Mouse (Mus musculus): ENCODE data around the gene Gm3159. TPM values are rescaled to one million over a fixed set of nuclear protein-coding genes. Genes with fewer than 3 reads are reported as not detected.
"Not testable (repeated sequence)": the region's sequence is repeated elsewhere in the genome, so short reads cannot be mapped to it uniquely, and the experiment has no call there.

Gene Gm3159
- total RNA-seq (2021) = not detected
- polyA plus RNA-seq (2012; rRNA removed) = not detected in 2 replicates
- long read RNA-seq = 0 reads

DNA sequence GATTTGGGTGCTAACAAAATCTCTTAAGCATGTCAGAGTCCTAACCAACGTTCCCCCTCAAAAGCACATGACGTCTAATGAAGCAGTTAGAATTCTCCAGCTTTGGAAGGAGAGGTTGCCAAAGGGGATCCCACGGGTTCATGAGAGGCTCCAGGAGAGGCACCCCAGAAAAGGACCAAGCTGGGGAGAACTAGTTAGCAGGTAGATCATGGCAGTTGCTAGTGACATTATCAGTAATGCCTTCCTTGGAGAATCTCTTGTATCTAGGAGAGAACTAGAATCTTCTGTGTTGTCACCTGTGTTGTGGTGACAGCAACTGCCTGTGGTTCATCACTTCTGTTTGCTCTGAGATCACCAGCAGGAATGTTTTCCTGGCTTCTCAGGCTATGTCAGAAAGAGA is at the start of gene Gm3159:
Gene Gm3159 (plus strand): TSS at position 301 of the 400 bp plus-strand sequence.
- H3K9ac ChIP-seq (ENCODE audit: low read depth, low read length); H3K4me1 ChIP-seq (ENCODE audit: control insufficient read depth, insufficient read depth, low read length); DNase-seq; H3K27ac ChIP-seq; H3K79me2 ChIP-seq (replicated peaks; ENCODE audit: control insufficient read depth, insufficient read depth, low read length); H3K27me3 ChIP-seq (ENCODE audit: control insufficient read depth, insufficient read depth, low read length); H3K36me3 ChIP-seq (ENCODE audit: control insufficient read depth, insufficient read depth, low read length); H3K4me3 ChIP-seq; intact Hi-C loops (cut with DNase I): not testable (repeated sequence)
- WGBS = 77% methylated on average over 2 of the region's 3 CpGs

- H3K27ac ChIP-seq; H3K79me2 ChIP-seq (replicated peaks; ENCODE audit: control insufficient read depth, insufficient read depth, low read length); H3K27me3 ChIP-seq (ENCODE audit: control insufficient read depth, insufficient read depth, low read length); H3K36me3 ChIP-seq (ENCODE audit: control insufficient read depth, insufficient read depth, low read length); intact Hi-C loops (cut with DNase I); H3K4me1 ChIP-seq (ENCODE audit: control insufficient read depth, insufficient read depth, low read length); DNase-seq; H3K9ac ChIP-seq (ENCODE audit: low read depth, low read length); H3K4me3 ChIP-seq: not testable (repeated sequence)
- 74% methylated on average over 3 of the region's 3 CpGs for WGBS
These were observed 28.3 kb upstream of the Gm3159 start for GRCm38 (mm10) chr14:4368991-4369390.

DNA sequence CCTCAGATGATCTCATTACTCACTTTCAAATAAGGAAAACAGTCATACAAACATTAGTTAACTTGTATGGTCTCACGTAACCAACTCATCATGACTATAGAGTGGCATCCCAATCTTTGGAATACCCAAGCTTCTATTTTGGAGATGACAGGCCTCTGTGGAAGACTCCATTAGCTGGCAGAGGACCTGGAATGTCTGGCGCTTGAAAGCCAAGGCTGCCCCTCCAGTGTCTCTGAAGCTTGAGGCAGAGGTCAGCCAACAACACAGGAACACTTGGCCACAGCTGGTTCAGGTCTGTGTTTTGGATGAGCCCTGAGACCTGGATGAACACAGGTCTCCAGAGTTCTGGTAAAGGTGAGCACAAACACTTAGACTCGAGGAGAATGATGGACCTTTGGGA is 27.6 kb upstream of the Gm3159 start:
- DNase-seq = peak; percentile 4 to 19
- H3K79me2 ChIP-seq (replicated peaks; ENCODE audit: control insufficient read depth, insufficient read depth, low read length); H3K36me3 ChIP-seq (ENCODE audit: control insufficient read depth, insufficient read depth, low read length); H3K9ac ChIP-seq (ENCODE audit: low read depth, low read length); H3K4me1 ChIP-seq (ENCODE audit: control insufficient read depth, insufficient read depth, low read length); intact Hi-C loops (cut with DNase I); H3K4me3 ChIP-seq; H3K27me3 ChIP-seq (ENCODE audit: control insufficient read depth, insufficient read depth, low read length); H3K27ac ChIP-seq: not testable (repeated sequence)
- 53% methylated on average over 3 of the region's 3 CpGs for WGBS

GRCm38 (mm10) chr14:4377871-4378270 is 19.5 kb upstream of the Gm3159 start:
- H3K36me3 ChIP-seq (ENCODE audit: control insufficient read depth, insufficient read depth, low read length); H3K79me2 ChIP-seq (replicated peaks; ENCODE audit: control insufficient read depth, insufficient read depth, low read length); H3K4me3 ChIP-seq; H3K9ac ChIP-seq (ENCODE audit: low read depth, low read length); H3K27me3 ChIP-seq (ENCODE audit: control insufficient read depth, insufficient read depth, low read length); H3K4me1 ChIP-seq (ENCODE audit: control insufficient read depth, insufficient read depth, low read length); H3K27ac ChIP-seq; intact Hi-C loops (cut with DNase I): not testable (repeated sequence)
- DNase-seq = peak; percentile 11 to 19

DNA sequence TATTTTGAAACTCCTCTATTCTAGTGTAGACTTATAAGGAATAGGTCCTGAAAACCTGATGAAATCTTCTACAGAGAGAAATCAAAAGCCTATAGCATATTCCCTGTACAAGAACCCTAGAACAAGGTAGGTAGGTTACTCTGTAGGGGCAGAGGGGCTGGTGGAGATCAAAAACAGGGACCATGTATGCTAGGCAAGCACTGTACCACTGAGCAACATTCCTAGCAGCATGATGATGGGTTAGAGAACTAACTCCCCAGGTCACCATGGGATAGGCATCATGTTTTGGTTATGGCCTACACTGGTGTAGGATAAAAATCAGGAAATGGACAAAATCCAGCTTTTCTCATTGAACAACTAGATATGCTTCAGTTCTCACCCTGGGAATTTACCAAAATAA is 11.7 kb upstream of the Gm3159 start:
- H3K36me3 ChIP-seq (ENCODE audit: control insufficient read depth, insufficient read depth, low read length); H3K27me3 ChIP-seq (ENCODE audit: control insufficient read depth, insufficient read depth, low read length); H3K27ac ChIP-seq; H3K79me2 ChIP-seq (replicated peaks; ENCODE audit: control insufficient read depth, insufficient read depth, low read length); DNase-seq; H3K9ac ChIP-seq (ENCODE audit: low read depth, low read length); H3K4me3 ChIP-seq; H3K4me1 ChIP-seq (ENCODE audit: control insufficient read depth, insufficient read depth, low read length); intact Hi-C loops (cut with DNase I): not testable (repeated sequence)

DNA sequence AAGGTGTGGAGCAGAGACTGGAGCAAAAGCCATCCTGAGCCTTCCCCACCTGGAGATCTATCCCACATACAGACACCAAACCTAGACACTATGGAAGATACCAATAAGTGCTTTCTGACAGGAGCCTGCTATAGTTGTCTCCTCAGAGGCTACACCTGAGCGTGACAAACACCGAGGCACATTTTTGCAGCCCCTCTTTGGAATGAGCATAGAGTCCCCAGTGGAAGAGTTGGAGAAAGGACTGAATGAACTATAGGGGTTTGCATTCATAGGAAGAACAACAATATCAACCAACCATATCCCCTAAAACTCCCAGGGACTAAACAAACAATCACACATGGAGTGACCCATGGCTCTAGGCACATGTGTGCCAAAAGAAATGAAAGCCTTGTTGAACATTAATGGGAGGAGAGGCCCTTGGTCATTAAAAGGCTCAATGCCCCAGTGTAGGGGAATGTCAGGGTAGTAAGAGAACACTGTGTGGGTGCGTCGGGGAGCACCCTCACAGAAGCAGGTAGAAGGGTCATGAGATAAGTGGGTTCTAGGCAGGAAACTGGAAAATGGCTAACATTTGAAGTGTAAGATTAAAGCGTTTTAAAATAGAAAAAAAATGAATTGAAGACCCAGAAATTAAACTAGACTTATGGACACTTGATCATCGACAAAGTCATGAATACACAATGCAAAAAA is 4.3 kb upstream of the Gm3159 start:
- whole genome bisulfite sequencing = 81% methylated on average over 4 of the region's 6 CpGs
- H3K79me2 ChIP-seq (replicated peaks; ENCODE audit: control insufficient read depth, insufficient read depth, low read length); H3K9ac ChIP-seq (ENCODE audit: low read depth, low read length); H3K36me3 ChIP-seq (ENCODE audit: control insufficient read depth, insufficient read depth, low read length); H3K27ac ChIP-seq; intact Hi-C loops (cut with DNase I); H3K27me3 ChIP-seq (ENCODE audit: control insufficient read depth, insufficient read depth, low read length); H3K4me3 ChIP-seq; H3K4me1 ChIP-seq (ENCODE audit: control insufficient read depth, insufficient read depth, low read length); DNase-seq: not testable (repeated sequence)

GRCm38 (mm10) chr14:4398624-4399023 is 1.3 kb downstream of the Gm3159 start:
- H3K27me3 ChIP-seq (ENCODE audit: control insufficient read depth, insufficient read depth, low read length); H3K36me3 ChIP-seq (ENCODE audit: control insufficient read depth, insufficient read depth, low read length); H3K79me2 ChIP-seq (replicated peaks; ENCODE audit: control insufficient read depth, insufficient read depth, low read length); intact Hi-C loops (cut with DNase I); H3K27ac ChIP-seq; H3K4me1 ChIP-seq (ENCODE audit: control insufficient read depth, insufficient read depth, low read length); DNase-seq; H3K4me3 ChIP-seq; H3K9ac ChIP-seq (ENCODE audit: low read depth, low read length): not testable (repeated sequence)

DNA sequence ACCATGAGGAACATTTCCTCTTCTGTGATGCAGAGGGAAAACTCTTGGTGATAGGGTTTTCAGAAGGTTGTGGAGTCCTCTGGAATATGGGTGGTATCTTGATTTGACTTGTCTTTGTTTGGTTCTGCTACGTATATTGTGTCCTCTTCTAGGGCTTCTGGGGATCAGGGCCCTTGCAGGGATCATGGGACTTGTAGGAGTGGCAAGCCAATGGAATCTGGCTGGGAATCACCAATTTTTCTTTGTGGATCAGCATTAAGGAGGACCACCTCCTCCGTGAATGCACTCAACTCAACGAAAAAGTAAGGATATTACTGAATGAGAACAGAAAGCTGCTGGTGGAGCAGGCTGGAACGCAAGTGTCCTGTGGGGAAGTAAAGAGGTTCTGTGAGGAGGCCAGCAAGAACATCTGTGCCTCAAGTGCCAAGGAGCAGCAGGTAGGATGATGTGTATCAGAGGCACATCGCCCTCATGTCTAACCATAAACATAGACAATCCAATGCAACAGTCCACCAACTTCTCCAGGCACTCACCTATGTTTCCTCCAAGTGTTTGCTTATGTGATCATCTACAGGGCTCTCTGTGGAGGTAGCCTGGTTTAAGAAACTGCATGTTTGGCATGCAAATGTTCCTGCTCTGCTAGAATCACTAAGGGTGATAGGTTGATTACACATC is 2.9 kb downstream of the Gm3159 start:
- H3K4me3 ChIP-seq; H3K9ac ChIP-seq (ENCODE audit: low read depth, low read length); H3K4me1 ChIP-seq (ENCODE audit: control insufficient read depth, insufficient read depth, low read length); H3K27me3 ChIP-seq (ENCODE audit: control insufficient read depth, insufficient read depth, low read length); H3K79me2 ChIP-seq (replicated peaks; ENCODE audit: control insufficient read depth, insufficient read depth, low read length); H3K36me3 ChIP-seq (ENCODE audit: control insufficient read depth, insufficient read depth, low read length); DNase-seq; intact Hi-C loops (cut with DNase I); H3K27ac ChIP-seq: not testable (repeated sequence)
- 70% methylated on average over 5 of the region's 5 CpGs for WGBS

GRCm38 (mm10) chr14:4401245-4401644 is 3.9 kb downstream of the Gm3159 start:
- H3K4me1 ChIP-seq (ENCODE audit: control insufficient read depth, insufficient read depth, low read length); H3K27me3 ChIP-seq (ENCODE audit: control insufficient read depth, insufficient read depth, low read length); intact Hi-C loops (cut with DNase I); H3K36me3 ChIP-seq (ENCODE audit: control insufficient read depth, insufficient read depth, low read length); H3K27ac ChIP-seq; DNase-seq; H3K4me3 ChIP-seq; H3K9ac ChIP-seq (ENCODE audit: low read depth, low read length); H3K79me2 ChIP-seq (replicated peaks; ENCODE audit: control insufficient read depth, insufficient read depth, low read length): not testable (repeated sequence)
- 49% methylated on average over 5 of the region's 5 CpGs for WGBS

DNA sequence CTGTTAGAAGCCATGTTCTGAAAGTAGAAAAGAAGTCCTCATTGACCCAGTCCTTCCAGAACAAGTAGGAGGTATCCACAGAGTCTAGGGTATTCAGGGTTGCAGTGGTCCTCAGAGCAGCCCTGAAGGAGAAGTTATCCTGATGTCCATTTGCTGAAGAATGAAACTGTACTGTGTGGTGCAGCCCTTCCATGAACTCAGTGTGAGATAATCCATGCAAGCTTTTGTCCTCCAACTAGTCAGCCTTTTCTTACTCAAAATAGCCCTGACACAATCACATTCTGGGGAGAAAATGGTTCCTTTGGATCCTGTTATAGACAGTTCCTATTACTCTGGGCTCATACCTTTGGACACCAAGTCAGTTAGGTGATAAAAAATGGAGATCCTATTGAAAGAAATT is 6.5 kb downstream of the Gm3159 start:
- H3K9ac ChIP-seq (ENCODE audit: low read depth, low read length); H3K4me1 ChIP-seq (ENCODE audit: control insufficient read depth, insufficient read depth, low read length); H3K4me3 ChIP-seq; DNase-seq; H3K36me3 ChIP-seq (ENCODE audit: control insufficient read depth, insufficient read depth, low read length); H3K27ac ChIP-seq; H3K79me2 ChIP-seq (replicated peaks; ENCODE audit: control insufficient read depth, insufficient read depth, low read length); intact Hi-C loops (cut with DNase I); H3K27me3 ChIP-seq (ENCODE audit: control insufficient read depth, insufficient read depth, low read length): not testable (repeated sequence)
